Mouse (Mus musculus): ENCODE results near the gene Golt1a. TPM values are rescaled to one million over a fixed set of nuclear protein-coding genes. Genes with fewer than 3 reads are reported as not detected.
"Not testable (repeated sequence)": the region's sequence is repeated elsewhere in the genome, so short reads cannot be mapped to it uniquely, and the experiment has no call there.

Golt1a gene
- polyA plus RNA-seq, 1 experiment from 2014 or later: not detected

- Histone ChIP-seq H3K4me2 (replicated peaks) (peak overlapping the region; percentile 60), H3K9me3 (no peaks in the 10 kb centered on the region; the same call in 1 of the 2 replicates), H3K4me1 (replicated peaks) (peaks cover 34% of the 10 kb centered on the region), H3K4me3 (replicated peaks) (peak overlapping the region; percentile 33), H3K36me3 (no peaks in the 10 kb centered on the region), H3K9ac (replicated peaks) (peak overlapping the region; percentile 63; the same call in 1 of the 2 replicates), H3K27me3 (peaks cover 20% of the 10 kb centered on the region; the same call in 1 of the 2 replicates), H3K27ac (no peak overlapping the region)
- WGBS: 7% methylated on average over 34 of the region's 34 CpGs
- peak; percentile 21; the same call in 1 of the 2 replicates for ATAC-seq
Measured at GRCm38 (mm10) chr1:133328896-133329637, 19.5 kb downstream of the Golt1a start.

GRCm38 (mm10) chr1:133329638-133329964, 20.0 kb downstream of the Golt1a start:
- Histone ChIP-seq H3K27ac (no peak overlapping the region), H3K36me3 (no peaks in the 10 kb centered on the region), H3K4me2 (replicated peaks) (peak overlapping the region; percentile 60), H3K4me1 (replicated peaks) (peaks cover 34% of the 10 kb centered on the region), H3K4me3 (replicated peaks) (peak overlapping the region; percentile 33), H3K9ac (replicated peaks) (peak overlapping the region; percentile 63; the same call in 1 of the 2 replicates), H3K9me3 (no peaks in the 10 kb centered on the region; the same call in 1 of the 2 replicates), H3K27me3 (peaks cover 20% of the 10 kb centered on the region; the same call in 1 of the 2 replicates)
- ATAC-seq: no peak
- WGBS: 21% methylated on average over 7 of the region's 7 CpGs

DNA sequence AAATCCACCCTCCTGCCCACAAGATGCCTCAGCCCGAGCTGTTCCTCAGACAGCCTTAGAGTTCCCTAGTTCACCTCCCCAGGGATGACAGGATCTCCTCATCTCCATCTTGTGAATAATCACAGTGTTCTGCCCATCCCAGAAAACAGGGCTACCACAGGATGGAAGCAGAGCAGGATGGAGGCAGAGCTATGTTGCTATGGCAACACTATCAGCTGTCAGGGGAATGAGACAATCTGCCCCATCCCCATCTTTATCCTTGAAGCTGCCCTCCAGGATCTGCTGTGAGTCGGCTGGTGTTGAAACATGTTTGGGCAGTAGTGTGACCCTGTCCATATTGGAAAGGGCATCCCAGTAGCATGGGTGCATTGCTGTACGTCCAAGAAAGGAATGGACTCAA, 21.5 kb downstream of the Golt1a start:
- Histone ChIP-seq H3K4me2 (replicated peaks) (0 out of 2 replicates have a peak overlapping the region, but pooled peaks have one; percentile 7), H3K36me3 (no peaks in the 10 kb centered on the region), H3K4me3 (replicated peaks) (no peak overlapping the region), H3K27me3 (peaks cover 16% of the 10 kb centered on the region; the same call in 1 of the 2 replicates), H3K9me3 (no peaks in the 10 kb centered on the region; the same call in 1 of the 2 replicates), H3K9ac (replicated peaks) (no peak overlapping the region), H3K4me1 (replicated peaks) (peaks cover 34% of the 10 kb centered on the region), H3K27ac (peak overlapping the region; percentile 65)
- peak; percentile 86 for ATAC-seq
- WGBS: 27% methylated on average over 3 of the region's 3 CpGs

GRCm38 (mm10) chr1:133332656-133333430, 23.2 kb downstream of the Golt1a start:
- Histone ChIP-seq H3K4me1 (replicated peaks) (peaks cover 34% of the 10 kb centered on the region), H3K4me3 (replicated peaks) (no peak overlapping the region), H3K27ac (no peak overlapping the region), H3K36me3 (no peaks in the 10 kb centered on the region), H3K9ac (replicated peaks) (no peak overlapping the region), H3K27me3 (peaks cover 16% of the 10 kb centered on the region; the same call in 1 of the 2 replicates), H3K9me3 (no peaks in the 10 kb centered on the region; the same call in 1 of the 2 replicates), H3K4me2 (replicated peaks) (no peak overlapping the region)
- 91% methylated on average over 11 of the region's 11 CpGs for WGBS
- ATAC-seq: no peak

- no peak overlapping the region for H3K4me3 ChIP-seq (replicated peaks)
- ATAC-seq: no peak
- H3K27ac ChIP-seq: no peak overlapping the region
- no peaks in the 10 kb centered on the region; the same call in 1 of the 2 replicates for H3K9me3 ChIP-seq
- H3K9ac ChIP-seq (replicated peaks): no peak overlapping the region
- H3K27me3 ChIP-seq: peaks cover 14% of the 10 kb centered on the region; the same call in 1 of the 2 replicates
- H3K4me2 ChIP-seq (replicated peaks): no peak overlapping the region
- 34% methylated on average over 6 of the region's 6 CpGs for WGBS
- peaks cover 24% of the 10 kb centered on the region for H3K4me1 ChIP-seq (replicated peaks)
- no peaks in the 10 kb centered on the region for H3K36me3 ChIP-seq
Measured at GRCm38 (mm10) chr1:133333937-133334336, 24.3 kb downstream of the Golt1a start.

- H3K4me1 ChIP-seq (replicated peaks); H3K9ac ChIP-seq (replicated peaks); H3K4me3 ChIP-seq (replicated peaks); H3K36me3 ChIP-seq; H3K27me3 ChIP-seq; H3K27ac ChIP-seq; H3K9me3 ChIP-seq; H3K4me2 ChIP-seq (replicated peaks); ATAC-seq: not testable (repeated sequence)
- WGBS: 55% methylated on average over 1 of the region's 1 CpGs
Measured at GRCm38 (mm10) chr1:133340403-133340802, 30.8 kb downstream of the Golt1a start.

DNA sequence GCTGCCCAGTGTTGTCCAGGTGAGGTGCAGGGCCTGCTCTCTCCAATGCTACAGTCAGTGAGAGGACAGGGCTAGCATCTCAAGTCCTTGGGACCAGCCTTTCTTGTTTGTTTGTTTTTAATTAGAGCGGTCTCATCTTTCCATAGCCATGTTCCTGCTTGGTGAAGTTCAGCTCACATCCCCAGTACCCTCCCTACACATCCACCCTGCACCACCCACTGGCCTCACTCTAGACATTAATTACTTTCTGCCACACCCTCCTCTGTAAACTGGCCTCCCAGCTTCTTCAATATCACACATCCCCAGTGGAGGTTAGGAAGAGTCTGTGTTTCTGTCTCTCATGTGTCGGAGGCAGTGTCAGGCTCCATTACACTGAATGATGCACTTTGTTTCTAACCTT, 34.8 kb downstream of the Golt1a start:
- 94% methylated on average over 2 of the region's 2 CpGs for WGBS
- no peak for ATAC-seq

DNA sequence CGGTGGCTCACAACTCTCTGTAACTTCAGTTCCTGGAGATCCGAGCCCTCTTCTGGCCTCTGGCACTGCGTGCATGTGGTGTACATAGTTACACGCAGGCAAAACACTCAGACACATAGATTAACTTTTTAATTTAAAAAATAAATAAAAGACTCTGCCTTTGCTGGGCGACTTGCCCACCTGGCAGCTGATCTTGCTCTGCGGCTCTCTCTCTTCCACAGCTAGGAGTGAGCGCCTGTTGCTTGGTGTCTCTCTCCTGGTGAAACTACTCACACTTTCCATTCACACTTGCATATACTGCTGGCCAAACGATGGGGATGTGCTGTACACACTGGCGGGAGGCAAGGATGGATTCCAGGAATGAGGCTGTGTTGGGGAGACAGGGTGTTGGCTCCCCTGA, 36.9 kb downstream of the Golt1a start:
- Histone ChIP-seq H3K4me3 (replicated peaks) (no peak overlapping the region), H3K27ac (no peak overlapping the region), H3K9me3 (no peaks in the 10 kb centered on the region), H3K4me2 (replicated peaks) (no peak overlapping the region), H3K36me3 (no peaks in the 10 kb centered on the region), H3K4me1 (replicated peaks) (peaks cover 5% of the 10 kb centered on the region), H3K27me3 (0 out of 2 replicates have a peak, but pooled peaks cover 3% of the 10 kb centered on the region), H3K9ac (replicated peaks) (no peak overlapping the region)
- 90% methylated on average over 9 of the region's 9 CpGs for WGBS
- no peak for ATAC-seq

More for the DNA sequence above, 34.8 kb downstream of the Golt1a start:
- H3K27ac ChIP-seq: no peak overlapping the region
- no peak overlapping the region for H3K9ac ChIP-seq (replicated peaks)
- H3K4me3 ChIP-seq (replicated peaks): no peak overlapping the region
- H3K4me2 ChIP-seq (replicated peaks): no peak overlapping the region
- H3K27me3 ChIP-seq: no peaks in the 10 kb centered on the region
- no peaks in the 10 kb centered on the region for H3K36me3 ChIP-seq
- H3K9me3 ChIP-seq: no peaks in the 10 kb centered on the region
- no peaks in the 10 kb centered on the region for H3K4me1 ChIP-seq (replicated peaks)

- H3K27ac ChIP-seq: no peak overlapping the region
- no peak overlapping the region for H3K4me2 ChIP-seq (replicated peaks)
- no peaks in the 10 kb centered on the region for H3K36me3 ChIP-seq
- 83% methylated on average over 3 of the region's 3 CpGs for WGBS
- H3K27me3 ChIP-seq: peaks cover 5% of the 10 kb centered on the region
- ATAC-seq: no peak
- H3K9me3 ChIP-seq: no peaks in the 10 kb centered on the region
- H3K4me1 ChIP-seq (replicated peaks): peaks cover 12% of the 10 kb centered on the region
- H3K9ac ChIP-seq (replicated peaks): no peak overlapping the region
- H3K4me3 ChIP-seq (replicated peaks): no peak overlapping the region
Measured at GRCm38 (mm10) chr1:133347226-133347625, 37.6 kb downstream of the Golt1a start.

- H3K9ac ChIP-seq (replicated peaks): no peak overlapping the region
Measured at GRCm38 (mm10) chr1:133347693-133348520, 38.3 kb downstream of the Golt1a start.

GRCm38 (mm10) chr1:133350210-133350609, 40.6 kb downstream of the Golt1a start, which contains the start of gene Ren1:
Gene Ren1 (plus strand): TSS chr1:133350510.
- Histone ChIP-seq H3K9me3 (no peaks in the 10 kb centered on the region), H3K27ac (no peak within 1 kb of the TSS), H3K27me3 (peaks cover 10% of the 10 kb centered on the region), H3K36me3 (no peaks in the 10 kb centered on the region), H3K4me3 (replicated peaks) (no peak within 1 kb of the TSS), H3K4me2 (replicated peaks) (no peak within 1 kb of the TSS), H3K9ac (replicated peaks) (no peak within 1 kb of the TSS), H3K4me1 (replicated peaks) (peaks cover 14% of the 10 kb centered on the region)
- 88% methylated on average over 1 of the region's 1 CpGs for WGBS
- ATAC-seq: no peak

More at GRCm38 (mm10) chr1:133347693-133348520, 38.3 kb downstream of the Golt1a start:
- no peak overlapping the region for H3K4me3 ChIP-seq (replicated peaks)
- H3K4me2 ChIP-seq (replicated peaks): no peak overlapping the region
- H3K36me3 ChIP-seq: no peaks in the 10 kb centered on the region
- peaks cover 10% of the 10 kb centered on the region for H3K27me3 ChIP-seq
- no peaks in the 10 kb centered on the region for H3K9me3 ChIP-seq
- peaks cover 14% of the 10 kb centered on the region for H3K4me1 ChIP-seq (replicated peaks)
- ATAC-seq: no peak
- no peak overlapping the region for H3K27ac ChIP-seq
- WGBS: 81% methylated on average over 11 of the region's 11 CpGs
